Mouse (Mus musculus) gastrocnemius, postnatal 4 days (tissue): Measurements from ENCODE around the gene Ctcfl. TPM values are rescaled to one million over a fixed set of nuclear protein-coding genes. Genes with fewer than 3 reads are reported as not detected.

Experiments
- DNase-seq, 2 experiments: peaks; one replicate each; pipeline ENCODE4 v3.0.0; 2021 to 2022; ENCODE audit warnings: low spot score in 2 of 2, mixed read lengths in 2 of 2
- total RNA-seq, 2 experiments: library from RNA; stranded (reverse); gene quantifications; 2 replicates each; pipeline ENCODE4 v1.2.3; 2021

Ctcfl gene
- total RNA-seq, 2 experiments from 2014 or later: 0.10 TPM; not detected in 1

DNA sequence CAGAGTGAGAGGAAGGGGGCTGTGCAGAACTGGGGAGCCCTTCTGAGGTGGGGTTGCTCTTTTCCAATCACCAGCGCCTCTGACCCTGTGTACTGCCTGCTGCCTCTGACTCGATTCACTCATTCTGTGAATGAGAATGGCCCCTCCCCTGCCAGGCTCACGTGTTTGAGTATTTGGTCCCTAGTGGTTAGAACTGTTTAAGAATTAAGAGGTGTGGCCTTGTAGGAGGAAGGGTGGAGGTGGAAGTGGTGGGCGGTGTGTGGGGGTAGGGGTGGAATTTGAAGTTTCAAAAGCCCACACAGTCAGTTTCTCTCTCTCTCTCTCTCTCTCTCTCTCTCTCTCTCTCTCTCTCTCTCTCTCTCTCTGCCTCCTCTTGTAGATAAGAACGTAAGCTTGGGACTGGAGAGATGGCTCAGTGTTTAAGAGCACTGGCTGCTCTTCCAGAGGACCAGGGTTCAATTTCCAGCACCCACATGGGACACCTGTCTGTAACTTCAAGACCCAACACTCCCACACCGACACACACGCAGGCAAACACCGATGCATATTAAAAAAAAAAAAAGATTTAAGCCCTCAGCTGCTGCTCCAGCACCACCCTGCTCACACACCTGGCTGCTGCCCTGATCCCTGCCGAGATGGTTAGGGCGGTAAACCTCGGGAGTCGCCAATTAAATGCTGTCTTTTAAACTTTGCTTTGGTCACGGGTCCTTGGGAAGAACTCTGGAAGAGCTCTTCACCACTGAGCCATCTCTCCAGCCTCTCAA lies 35.4 kb downstream of the Ctcfl start:
- DNase-seq: no peak

DNA sequence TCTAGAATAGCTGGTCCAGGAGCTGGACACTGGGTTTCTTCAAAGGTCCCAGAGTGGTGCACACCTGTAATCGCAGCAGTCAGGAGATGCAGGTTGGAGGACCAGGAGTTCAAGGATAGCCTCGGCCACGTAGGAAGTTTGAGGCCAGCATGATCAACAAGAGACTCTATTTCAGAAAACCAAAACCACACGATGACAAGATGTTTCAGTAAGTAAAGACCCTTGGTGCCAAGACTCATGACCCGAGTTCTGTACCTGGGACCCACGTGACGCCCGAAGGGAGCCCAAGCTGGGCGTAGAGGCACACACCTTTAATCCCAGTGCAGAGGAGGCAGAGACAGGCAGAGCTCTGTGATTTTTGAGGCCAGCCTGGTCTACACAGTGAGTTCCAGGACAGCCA lies 36.2 kb downstream of the Ctcfl start:
- no peak for DNase-seq

DNA sequence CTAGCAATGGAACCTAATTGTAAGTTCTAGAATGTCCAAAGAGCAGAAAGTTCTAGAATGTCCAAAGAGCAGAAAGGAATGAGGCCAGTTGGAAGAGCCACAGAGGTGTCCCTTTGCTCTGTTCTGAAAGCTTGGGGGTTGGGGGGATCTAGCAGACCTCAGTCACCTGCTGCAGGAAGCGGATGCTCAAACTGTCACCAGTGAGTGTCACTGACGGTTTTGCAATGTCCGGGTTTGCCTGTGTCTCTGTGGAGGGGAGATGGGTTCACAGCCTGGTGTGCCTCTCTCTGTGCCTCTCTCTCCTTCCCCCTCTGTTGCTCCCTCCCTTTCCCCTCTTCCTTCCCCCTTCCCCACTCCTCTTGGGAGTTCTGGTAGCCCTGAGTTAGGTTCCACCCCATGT lies 36.6 kb downstream of the Ctcfl start:
- DNase-seq: no peak

DNA sequence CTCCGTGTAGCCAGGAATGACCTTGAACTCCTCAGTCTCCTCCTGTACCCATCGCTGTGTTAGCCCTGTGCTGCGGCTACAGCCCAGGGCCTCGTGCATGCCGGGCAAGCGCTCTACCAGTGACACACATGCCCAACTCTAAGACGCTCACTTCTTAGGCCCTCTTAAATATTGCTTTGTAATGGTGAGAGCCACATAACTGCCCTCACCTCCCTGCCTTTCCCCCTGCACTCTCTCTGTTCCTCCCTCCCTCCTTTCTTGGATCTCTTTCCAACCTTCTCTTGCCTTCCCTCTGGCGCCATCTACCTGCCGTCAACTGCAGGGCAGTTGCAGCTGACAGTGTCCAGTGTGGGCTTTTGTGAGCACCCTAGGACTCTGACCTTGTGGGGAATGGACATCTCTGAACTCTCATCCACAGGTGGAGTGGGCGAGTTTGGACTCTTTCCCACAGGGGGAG lies 38.5 kb downstream of the Ctcfl start:
- peak; percentile 31 to 77 for DNase-seq

DNA sequence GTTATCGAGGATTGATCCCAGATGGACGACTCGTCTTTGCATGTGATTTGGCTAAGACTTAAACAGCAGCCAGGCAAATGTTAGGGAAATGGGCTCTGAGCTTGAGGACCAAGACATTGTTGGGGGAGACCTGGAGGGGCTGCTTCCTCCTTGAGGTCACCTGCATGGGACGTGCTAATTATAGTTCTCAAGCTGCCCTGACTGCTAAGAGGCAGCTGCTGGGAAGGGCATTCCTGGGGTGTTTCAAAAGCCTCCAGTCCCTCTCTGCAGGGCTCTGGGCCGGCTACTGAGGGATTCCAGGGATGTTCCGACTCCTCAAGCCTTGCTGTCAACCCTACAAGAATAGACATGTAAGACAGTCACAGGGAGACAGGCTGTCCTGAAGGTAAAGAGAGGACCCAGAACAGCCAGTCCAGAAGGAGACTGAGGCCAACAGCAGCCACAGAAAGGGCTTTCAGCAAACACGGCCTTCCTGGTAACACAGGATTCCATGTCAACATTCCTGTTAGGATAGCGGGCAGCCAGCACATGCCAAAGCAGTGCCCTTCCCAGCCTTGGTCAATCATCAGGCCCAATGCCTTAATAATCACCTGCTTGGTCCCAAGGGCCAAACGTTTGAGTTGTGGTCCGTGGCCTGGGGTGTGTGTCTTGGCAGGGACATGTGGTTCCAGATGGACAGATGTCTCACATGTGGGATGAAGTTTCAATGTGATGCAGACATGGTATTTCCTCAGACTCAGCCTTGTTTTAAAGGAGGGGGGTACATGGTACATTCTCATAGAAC lies 39.4 kb downstream of the Ctcfl start:
- DNase-seq: peak in 1 of 2 experiments; percentile 15

DNA sequence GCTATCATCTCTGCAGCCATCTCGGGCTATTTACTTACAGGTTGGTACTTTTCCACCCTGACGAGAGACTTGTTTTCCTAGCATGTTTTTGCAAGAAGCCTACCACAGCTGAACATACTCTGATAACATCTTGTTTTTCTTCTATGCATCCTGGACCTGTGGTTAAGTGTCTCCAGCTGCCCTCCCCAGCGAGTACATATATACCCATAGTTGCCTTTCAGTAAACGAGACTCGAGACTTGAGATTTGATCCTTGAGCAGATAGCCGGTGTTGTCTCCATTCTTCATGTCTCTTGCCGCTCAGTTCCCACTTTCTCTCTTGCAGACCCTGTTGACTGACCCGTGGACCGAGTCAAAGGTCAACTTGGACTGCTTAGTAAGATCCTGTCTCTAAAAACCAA lies 42.4 kb downstream of the Ctcfl start:
- no peak for DNase-seq

DNA sequence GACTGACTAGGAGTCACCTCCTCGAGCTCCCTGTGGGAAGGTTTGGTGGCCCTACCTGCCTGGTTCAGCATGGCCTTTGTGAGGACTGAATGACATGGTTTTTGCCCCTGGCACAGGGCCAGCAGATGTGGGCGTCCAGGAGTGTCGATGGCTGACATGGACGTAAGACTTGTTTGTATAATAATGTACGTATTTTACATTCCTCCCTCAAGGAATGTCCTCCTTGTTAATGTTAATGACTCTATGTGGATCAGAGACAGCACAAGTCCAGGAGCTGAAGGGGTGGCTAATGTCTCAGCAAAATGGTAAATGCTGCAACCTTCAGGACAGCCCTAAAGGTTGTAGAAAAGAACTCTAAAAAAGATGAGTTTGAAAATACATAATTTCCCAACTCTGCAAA lies 45.7 kb downstream of the Ctcfl start:
- DNase-seq: no peak

DNA sequence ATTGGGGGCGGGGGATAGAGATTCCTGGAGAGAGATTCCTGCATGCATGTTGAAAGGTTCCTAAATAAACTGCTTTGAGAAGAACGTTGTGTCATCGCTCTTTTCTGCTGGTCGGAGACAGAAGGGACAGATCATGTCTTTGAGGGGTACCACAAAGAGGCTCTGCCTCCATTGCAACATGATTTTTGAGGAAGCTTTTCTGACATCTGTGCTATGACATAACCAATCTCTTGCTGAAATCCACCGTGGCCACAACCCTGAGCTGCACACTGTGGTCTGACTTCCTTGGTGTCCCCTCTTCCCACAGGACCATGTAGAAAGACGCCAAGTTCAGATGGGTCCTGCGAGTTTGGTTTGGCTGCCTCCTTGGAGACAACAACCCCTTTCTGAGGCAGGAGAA lies 46.4 kb downstream of the Ctcfl start:
- no peak for DNase-seq

DNA sequence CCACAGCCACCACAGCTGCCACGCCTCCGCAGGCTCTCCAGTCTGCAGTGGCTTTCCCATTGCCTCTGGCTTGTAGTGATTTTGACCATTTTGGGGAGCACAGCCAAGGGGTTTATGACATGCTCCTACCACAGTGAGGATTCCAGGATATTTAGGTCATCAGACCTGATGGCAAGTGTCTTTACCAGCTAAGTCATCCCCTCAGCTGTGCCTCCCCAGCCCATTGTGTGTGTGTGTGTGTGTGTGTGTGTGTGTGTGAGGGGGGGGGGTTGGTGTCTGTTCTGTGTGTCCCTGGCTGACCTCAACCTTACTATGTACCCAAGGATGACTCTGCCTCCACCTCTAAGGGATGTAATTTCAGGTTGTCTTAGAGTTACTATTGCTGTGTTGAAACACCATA lies 54.5 kb downstream of the Ctcfl start:
- DNase-seq: no peak

DNA sequence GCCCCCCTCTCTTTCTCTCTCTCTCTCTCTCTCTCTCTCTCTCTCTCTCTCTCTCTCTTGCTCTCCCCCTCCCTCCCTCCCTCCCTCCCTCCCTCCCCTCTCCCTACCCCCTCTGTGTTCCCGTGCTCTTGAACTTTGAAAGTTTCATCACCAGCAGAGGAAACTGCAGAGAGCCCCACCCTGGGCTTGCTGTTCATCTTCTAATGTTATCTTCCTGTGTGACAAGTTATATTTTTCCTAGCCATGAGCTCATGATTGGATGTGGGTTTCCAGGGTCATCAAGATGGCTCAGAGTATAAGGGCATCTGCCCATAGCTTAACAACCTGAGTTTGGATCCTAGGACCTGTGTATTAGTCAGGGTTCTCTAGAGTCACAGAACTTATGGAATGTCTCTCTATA lies 56.1 kb downstream of the Ctcfl start:
- DNase-seq: no peak

DNA sequence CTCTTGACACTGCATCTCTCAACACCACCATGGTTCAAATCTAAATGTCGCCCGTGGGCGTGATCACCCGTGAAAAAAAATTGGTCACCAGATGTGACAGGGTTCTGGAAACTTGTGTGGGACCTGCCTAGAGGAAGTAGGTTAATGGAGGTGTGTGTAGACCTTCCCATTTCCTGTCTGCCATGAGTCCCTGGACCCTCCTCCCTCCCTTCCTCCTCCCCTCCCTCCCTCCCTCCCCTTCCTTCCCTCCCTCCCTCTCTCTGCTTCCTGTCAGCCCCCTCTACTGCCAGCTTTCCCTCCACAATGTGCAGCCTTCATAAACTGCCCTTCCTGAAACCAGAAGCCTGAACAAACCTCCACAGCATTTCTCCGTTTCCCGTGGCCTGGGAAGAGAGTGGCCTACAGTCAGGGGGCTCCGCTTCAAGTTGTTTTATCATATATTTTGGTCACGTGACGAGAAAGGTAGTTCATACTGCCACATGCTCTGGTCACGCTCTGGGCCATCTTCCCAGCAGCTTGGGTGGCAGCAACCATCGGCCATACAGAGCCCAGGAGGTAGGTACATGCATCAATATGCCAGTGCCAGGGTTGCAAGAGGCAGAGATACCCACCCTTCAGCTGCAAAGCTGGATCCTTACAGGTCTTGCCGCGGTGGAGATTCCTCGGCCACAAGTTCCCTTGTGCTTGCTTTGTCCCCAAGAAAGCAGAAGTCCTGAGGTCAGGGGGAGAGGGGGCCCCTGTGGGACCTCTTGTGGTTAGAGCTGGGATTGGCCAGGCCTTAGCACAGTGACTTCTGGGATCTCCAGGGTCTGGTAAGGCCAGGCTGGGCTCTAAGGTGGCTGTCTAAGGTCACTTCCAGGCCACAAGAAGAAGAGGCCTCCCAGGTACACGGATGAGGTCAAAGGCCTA lies 57.6 kb downstream of the Ctcfl start:
- DNase-seq: no peak

DNA sequence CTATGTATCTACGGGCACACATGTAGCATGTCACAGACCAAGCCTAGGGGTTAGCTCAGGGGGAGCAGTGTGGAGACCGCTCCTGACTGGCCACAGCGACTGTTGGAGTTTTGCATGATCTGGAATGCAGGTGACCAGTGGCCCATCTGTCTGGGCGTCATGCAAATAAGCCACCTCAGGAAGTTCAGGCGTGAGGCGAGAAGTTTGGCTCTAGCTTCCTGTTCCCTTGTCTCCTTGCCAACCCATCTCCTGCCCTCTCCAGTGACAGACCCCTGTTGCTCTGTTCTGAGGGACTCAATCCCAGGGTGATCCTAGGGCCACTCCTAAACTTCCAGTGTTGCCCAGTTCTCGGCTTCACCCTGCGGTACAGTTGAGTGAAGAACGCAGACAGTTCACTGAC lies 58.9 kb downstream of the Ctcfl start:
- DNase-seq: no peak

DNA sequence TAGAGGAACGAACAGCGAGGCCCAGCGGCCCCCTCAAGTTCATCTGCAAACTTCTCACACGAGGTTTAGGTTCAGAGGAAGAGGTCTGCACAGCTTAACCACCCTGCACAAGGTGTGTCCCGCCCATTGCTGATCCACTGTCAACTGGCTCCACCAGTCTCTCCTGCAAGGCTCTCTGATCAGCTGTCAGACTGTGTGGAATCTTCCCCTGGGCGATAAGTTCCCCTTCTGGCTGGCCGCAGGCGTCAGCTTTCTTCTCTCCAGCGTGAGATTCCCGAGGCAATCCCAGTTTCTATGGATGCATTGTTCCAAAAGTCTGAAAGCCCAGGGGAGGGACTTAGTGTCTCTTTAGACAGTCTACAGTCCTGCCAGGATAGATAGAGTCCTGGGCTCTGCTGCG lies 61.1 kb downstream of the Ctcfl start:
- no peak for DNase-seq

DNA sequence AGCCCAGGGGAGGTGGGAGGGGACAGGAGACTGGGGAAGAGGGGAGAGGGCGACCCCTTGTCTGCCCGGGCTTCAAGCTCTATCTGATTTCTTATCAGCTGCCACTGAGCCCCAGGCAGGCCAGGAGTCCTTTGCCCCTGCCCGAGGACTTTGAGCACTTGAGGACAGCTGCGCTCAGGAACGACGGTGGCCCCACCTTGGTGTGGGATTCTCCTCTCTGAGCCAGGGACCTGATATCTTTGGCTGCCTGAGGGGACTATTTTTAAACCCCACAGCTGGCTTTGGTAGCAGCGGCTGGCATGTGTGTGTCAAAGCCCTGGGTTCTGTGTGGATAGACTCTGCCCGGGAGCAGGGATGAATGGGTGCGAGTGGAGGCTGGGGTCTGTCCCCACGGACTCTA lies 61.7 kb downstream of the Ctcfl start:
- DNase-seq: no peak

DNA sequence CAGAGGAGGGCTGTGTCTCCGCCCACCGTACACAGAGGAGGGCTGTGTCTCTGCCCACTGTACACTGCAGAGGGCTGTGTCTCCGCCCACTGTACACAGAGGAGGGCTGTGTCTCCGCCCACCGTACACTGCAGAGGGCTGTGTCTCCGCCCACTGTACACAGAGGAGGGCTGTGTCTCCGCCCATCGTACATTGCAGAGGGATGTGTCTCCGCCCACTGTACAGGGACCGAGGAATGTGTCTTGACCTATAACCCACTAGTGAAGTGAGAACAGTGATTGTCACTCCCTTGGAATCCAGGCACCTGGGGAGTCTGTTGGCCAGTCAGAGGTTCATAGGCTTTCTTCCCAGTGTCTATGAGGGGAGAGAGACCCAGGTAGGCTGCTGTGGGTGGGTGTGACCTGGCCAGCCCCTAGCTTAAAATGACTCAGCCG lies 62.4 kb downstream of the Ctcfl start:
- no peak for DNase-seq

DNA sequence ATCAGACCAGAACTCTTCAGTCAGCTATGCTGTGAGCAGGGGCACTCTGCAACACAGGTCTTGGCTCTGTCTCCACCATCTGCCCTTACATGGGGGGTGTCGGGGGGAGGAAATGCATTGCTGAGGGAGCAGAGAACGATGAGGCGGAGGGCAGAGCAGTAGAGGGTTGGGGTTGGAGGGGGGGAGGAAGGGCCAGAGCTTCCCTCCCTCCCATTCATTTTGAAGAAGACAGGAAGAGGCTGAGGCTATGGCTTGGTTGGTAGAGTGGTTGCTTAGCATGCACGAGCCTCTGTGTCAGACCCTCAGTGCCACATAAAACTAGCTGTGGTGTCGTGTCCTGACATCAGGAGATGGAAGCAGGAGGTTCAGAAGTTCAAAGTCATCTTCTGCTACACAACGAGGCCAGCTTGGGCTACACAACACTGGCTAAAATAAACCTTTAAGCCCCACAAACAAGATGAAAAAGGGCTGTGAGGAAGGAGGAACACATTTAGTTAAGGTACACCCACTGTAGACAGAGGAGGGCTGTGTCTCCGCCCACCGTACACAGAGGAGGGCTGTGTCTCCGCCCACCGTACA lies 62.9 kb downstream of the Ctcfl start:
- no peak for DNase-seq

DNA sequence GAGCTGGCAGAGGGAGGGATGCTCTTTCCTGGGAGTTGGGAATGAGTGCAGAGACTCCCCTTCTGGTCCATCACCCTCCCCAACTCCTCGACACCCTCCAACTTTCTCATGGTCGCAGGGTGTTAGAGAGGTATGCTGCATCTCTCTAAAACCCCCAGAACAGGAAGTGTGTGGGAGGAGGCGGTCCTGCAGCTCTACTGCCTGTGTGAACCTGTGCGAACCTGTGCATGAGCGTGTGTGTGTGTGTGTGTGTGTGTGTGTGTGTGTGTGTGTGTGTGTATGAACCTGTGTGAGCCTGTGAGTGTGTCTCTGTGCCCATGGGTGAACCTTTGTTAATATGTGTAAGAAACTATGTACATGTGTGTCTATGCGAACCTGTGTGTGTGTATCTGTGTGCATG lies 65.5 kb downstream of the Ctcfl start:
- DNase-seq: no peak

DNA sequence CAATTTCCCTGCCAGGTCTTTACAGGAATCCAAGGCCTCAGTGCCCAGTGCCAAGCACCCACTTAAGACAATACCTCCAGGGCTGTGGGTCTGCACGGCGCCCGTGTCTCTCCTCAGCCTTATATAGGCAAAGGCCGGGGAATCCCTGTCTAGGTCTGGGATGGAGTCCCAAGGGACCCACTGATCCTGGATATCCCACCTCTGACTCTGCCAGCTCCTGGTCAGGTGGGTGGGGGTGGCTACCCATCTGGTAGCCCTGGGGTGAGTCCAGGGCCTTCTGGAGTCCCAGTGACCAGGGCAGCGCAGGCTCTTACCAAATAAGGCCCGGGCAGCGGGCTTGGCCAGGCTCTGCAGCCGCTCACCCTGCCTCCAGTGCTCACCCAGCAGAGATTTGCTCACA lies 66.4 kb downstream of the Ctcfl start:
- DNase-seq: no peak

DNA sequence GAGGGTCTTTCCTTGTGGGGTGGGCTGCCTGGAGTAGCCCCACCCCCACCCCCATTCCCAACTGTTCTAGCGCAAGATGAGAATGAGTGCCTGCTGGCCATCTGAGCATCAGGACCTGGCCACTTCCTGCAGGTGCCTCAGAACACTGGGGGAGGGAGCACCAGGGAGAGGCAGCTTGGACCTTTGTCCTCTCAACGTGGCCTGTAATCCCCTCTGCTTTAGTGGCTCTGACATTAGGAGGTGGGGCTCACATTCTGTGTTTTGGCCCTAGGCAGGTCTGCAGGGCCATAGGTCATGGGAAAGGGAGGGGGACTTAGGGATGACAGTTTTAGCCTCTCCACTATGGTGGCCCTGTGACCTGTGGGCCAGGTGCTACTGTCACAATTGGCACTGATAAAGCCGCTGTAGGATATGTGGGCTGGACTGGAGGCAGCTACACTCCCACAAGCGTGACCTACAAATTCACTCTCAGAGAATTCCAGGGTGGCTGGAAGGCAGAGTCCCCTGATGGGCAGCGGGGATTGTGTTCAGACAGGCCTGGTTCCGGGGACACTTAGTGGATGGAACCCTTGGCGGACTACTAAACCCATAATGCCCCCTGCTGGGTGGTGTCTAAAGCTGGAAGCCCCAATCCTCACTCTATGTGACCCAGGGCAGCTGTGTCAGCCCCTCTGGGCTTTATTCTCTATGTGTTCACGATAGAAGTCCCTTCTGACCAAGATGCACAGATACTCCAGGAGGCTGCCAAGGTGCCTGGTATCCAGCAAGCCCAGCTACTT lies 68.5 kb downstream of the Ctcfl start:
- DNase-seq: no peak

DNA sequence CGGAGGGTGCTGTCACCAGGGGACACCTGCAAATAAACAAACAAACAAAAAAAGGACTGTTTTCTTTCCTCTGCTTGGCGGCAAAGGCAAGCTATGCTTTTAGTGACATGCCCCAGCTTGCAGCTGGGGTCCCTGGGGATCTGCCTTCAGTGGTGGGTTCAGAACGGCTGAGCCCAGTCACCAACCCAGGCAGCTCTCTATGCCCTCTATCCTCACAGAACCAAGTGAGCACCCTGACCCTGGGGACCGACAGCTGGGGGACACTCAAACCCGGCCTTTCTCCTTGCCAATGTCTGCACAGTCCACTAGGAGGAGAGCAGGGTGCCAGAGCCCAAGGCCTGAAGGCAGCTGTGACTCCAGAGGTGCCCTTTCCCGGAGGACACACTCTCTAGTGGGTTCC lies 69.5 kb downstream of the Ctcfl start:
- DNase-seq: no peak
